Mouse (Mus musculus) liver, adult 10 weeks (tissue): ENCODE measurements around the gene Bmpr2. TPM values are rescaled to one million over a fixed set of nuclear protein-coding genes. Genes with fewer than 3 reads are reported as not detected.

Experiments
- polyA plus RNA-seq: library from polyadenylated mRNA; stranded (reverse); fragments of 350-450 nt; fragmentation: Illumina TruSeq; extraction: RNeasy Lipid Tissue Mini Kit (QIAGEN cat#74804); gene quantifications from one replicate; pipeline ENCODE4 v1.2.3, GENCODE M21; 2014; ENCODE audit warnings: low read depth, low replicate concordance

The Bmpr2 gene
- 18.2 TPM for polyA plus RNA-seq

GRCm38 (mm10) chr1:59763164-59763768, at the start of gene Bmpr2:
TSS of gene Bmpr2 (plus strand) at chr1:59763400.

GRCm38 (mm10) chr1:59912413-59913157, 149.4 kb downstream of the Bmpr2 start, which contains the start of gene Fam117b:
TSS of gene Fam117b (plus strand) at chr1:59913006.

Other genes with a start within 250 kb of the Bmpr2 start
- gene Gm973, start 247.1 kb upstream of the Bmpr2 start, polyA plus RNA-seq = not detected
- gene Sumo1, start 92.6 kb upstream of the Bmpr2 start, polyA plus RNA-seq = 125 TPM
- gene Nop58, start 78.4 kb upstream of the Bmpr2 start, polyA plus RNA-seq = 83.5 TPM
- gene Fam117b, start 149.6 kb downstream of the Bmpr2 start, polyA plus RNA-seq = 6.1 TPM